Mouse (Mus musculus) cortical plate, adult 2 months (tissue): ENCODE results near the gene Flcn. TPM values are rescaled to one million over a fixed set of nuclear protein-coding genes. Genes with fewer than 3 reads are reported as not detected.

Source experiments
- H3K27ac ChIP-seq: fragments of 200-500 bp; 2 replicates; pipeline ENCODE4 v1.5.1; 2012; ENCODE audit warnings: low read length, control low read depth, inconsistent platforms; ENCODE audit not compliant: insufficient read depth
- H3K4me1 ChIP-seq: fragments of 200-500 bp; 2 replicates; pipeline ENCODE4 v1.6.1; 2011; ENCODE audit warnings: low read length; ENCODE audit not compliant: control insufficient read depth, insufficient read depth
- H3K4me3 ChIP-seq: fragments of 200-500 bp; 2 replicates; pipeline ENCODE4 v1.5.1; 2011; ENCODE audit warnings: mild to moderate bottlenecking, low read length, control low read depth; ENCODE audit not compliant: insufficient read depth
- CTCF ChIP-seq: fragments of 200-500 bp; IDR thresholded peaks from 2 replicates; pipeline ENCODE4 v1.5.1; 2011; ENCODE audit warnings: mild to moderate bottlenecking, control low read depth, low read length; ENCODE audit not compliant: insufficient read depth; ENCODE audit errors: extremely low read depth
- POLR2A ChIP-seq: fragments of 200-500 bp; IDR thresholded peaks from 2 replicates; pipeline ENCODE4 v1.6.1; 2011; ENCODE audit warnings: mild to moderate bottlenecking, low read length, control low read depth; ENCODE audit not compliant: insufficient read depth; ENCODE audit errors: extremely low read depth
- polyA plus RNA-seq: library from polyadenylated mRNA; depleted of rRNA; stranded (reverse); fragments of >200 nt; gene quantifications from 2 replicates; pipeline ENCODE4 v1.2.3, GENCODE M21; 2012

Flcn gene
- polyA plus RNA-seq, 1 experiment = 51.6 TPM

GRCm38 (mm10) chr11:59805656-59806055, 4.2 kb downstream of the Flcn start:
- Histone ChIP-seq H3K4me1 (peaks cover 8% of the 10 kb centered on the region), H3K27ac (no peak overlapping the region), H3K4me3 (no peak overlapping the region)
- TF ChIP-seq POLR2A (no peak), CTCF (no peak)

- Histone ChIP-seq H3K4me3 (no peak overlapping the region), H3K4me1 (peaks cover 8% of the 10 kb centered on the region), H3K27ac (no peak overlapping the region)
- TF ChIP-seq CTCF = no peak
- TF ChIP-seq POLR2A = no peak
Observed at GRCm38 (mm10) chr11:59805256-59805655, 4.6 kb downstream of the Flcn start.

- H3K27ac ChIP-seq = no peak overlapping the region
- no peak overlapping the region for H3K4me3 ChIP-seq
- TF ChIP-seq CTCF (no peak), POLR2A (no peak)
- H3K4me1 ChIP-seq = peaks cover 8% of the 10 kb centered on the region
Observed at GRCm38 (mm10) chr11:59804409-59805110, 5.3 kb downstream of the Flcn start.

- no peak for TF ChIP-seq POLR2A
- no peak for TF ChIP-seq CTCF
- Histone ChIP-seq H3K4me3 (no peak overlapping the region), H3K4me1 (peaks cover 4% of the 10 kb centered on the region), H3K27ac (no peak overlapping the region)
Observed at GRCm38 (mm10) chr11:59803516-59803915, 6.3 kb downstream of the Flcn start.

GRCm38 (mm10) chr11:59801881-59802280, 7.9 kb downstream of the Flcn start:
- TF ChIP-seq CTCF = no peak
- H3K27ac ChIP-seq = no peak overlapping the region
- H3K4me3 ChIP-seq = no peak overlapping the region
- no peaks in the 10 kb centered on the region for H3K4me1 ChIP-seq

- Histone ChIP-seq H3K4me1 (no peaks in the 10 kb centered on the region), H3K4me3 (no peak overlapping the region), H3K27ac (no peak overlapping the region)
- TF ChIP-seq CTCF = no peak
- no peak for TF ChIP-seq POLR2A
Observed at GRCm38 (mm10) chr11:59800412-59800811, 9.4 kb downstream of the Flcn start.

GRCm38 (mm10) chr11:59793390-59793789, 16.4 kb downstream of the Flcn start:
- Histone ChIP-seq H3K4me3 (no peak overlapping the region), H3K27ac (no peak overlapping the region), H3K4me1 (no peaks in the 10 kb centered on the region)
- TF ChIP-seq POLR2A = no peak
- no peak for TF ChIP-seq CTCF

- no peak for TF ChIP-seq CTCF
- TF ChIP-seq POLR2A = no peak
Observed at GRCm38 (mm10) chr11:59789311-59789710, 20.5 kb downstream of the Flcn start.

GRCm38 (mm10) chr11:59787199-59787781, 22.5 kb downstream of the Flcn start, which contains the start of gene Pld6:
Gene Pld6, minus strand, starts transcription at chr11:59787645.
- H3K4me1 ChIP-seq = no peaks in the 10 kb centered on the region; the same call in 1 of the 2 replicates
- peak within 1 kb of the TSS; percentile 24 for H3K4me3 ChIP-seq
- no peak within 1 kb of the TSS for H3K27ac ChIP-seq
- TF ChIP-seq CTCF (no peak), POLR2A (no peak)

More at GRCm38 (mm10) chr11:59789311-59789710, 20.5 kb downstream of the Flcn start:
- Histone ChIP-seq H3K4me3 (no peak overlapping the region), H3K4me1 (no peaks in the 10 kb centered on the region; the same call in 1 of the 2 replicates), H3K27ac (no peak overlapping the region)

GRCm38 (mm10) chr11:59786444-59787198, 23.2 kb downstream of the Flcn start:
- Histone ChIP-seq H3K4me3 (peak overlapping the region; percentile 24; the same call in 1 of the 2 replicates), H3K4me1 (no peaks in the 10 kb centered on the region; the same call in 1 of the 2 replicates), H3K27ac (no peak overlapping the region)
- no peak for TF ChIP-seq CTCF
- TF ChIP-seq POLR2A = no peak
